Mouse (Mus musculus): ENCODE data around the gene Rab11fip4. TPM values are rescaled to one million over a fixed set of nuclear protein-coding genes. Genes with fewer than 3 reads are reported as not detected.

Rab11fip4 gene
- polyA plus RNA-seq (2014; fragmentation: Nextera tagmentation; extraction: Ambion mirVana), result 2.2 and 2.9 TPM in 2 replicates

GRCm38 (mm10) chr11:79590664-79591590, at the start of gene Rab11fip4:
Gene Rab11fip4 (plus strand): TSS chr11:79591212.
- DNase-seq (ENCODE audit: low spot score) (no peak), ATAC-seq (replicated peaks; ENCODE audit: low FRiP score) (no peak)
- Histone ChIP-seq H3K27ac (ENCODE audit: low read depth, low read length) (no peak within 1 kb of the TSS), H3K27me3 (replicated peaks; ENCODE audit: control insufficient read depth, insufficient read depth, low read length) (peaks cover 55% of the 10 kb centered on the region), H3K9ac (ENCODE audit: low read depth, low read length) (no peak within 1 kb of the TSS), H3K4me2 (peak within 1 kb of the TSS; percentile 79), H3K4me3 (ENCODE audit: low read depth, low read length) (peak within 1 kb of the TSS; percentile 57), H3K4me1 (replicated peaks; ENCODE audit: control insufficient read depth, insufficient read depth, low read length) (no peaks in the 10 kb centered on the region), H3K36me3 (ENCODE audit: control insufficient read depth, insufficient read depth, low read length) (no peaks in the 10 kb centered on the region), H3K9me3 (ENCODE audit: control insufficient read depth, low read length) (no peaks in the 10 kb centered on the region)
- 2% methylated on average over 72 of the region's 98 CpGs for WGBS

- Histone ChIP-seq H3K27ac (ENCODE audit: low read depth, low read length) (no peak overlapping the region), H3K4me2 (no peak overlapping the region), H3K4me1 (replicated peaks; ENCODE audit: control insufficient read depth, insufficient read depth, low read length) (no peaks in the 10 kb centered on the region; the same call in 1 of the 2 replicates), H3K9ac (ENCODE audit: low read depth, low read length) (no peak overlapping the region), H3K27me3 (replicated peaks; ENCODE audit: control insufficient read depth, insufficient read depth, low read length) (no peaks in the 10 kb centered on the region), H3K4me3 (ENCODE audit: low read depth, low read length) (no peak overlapping the region), H3K9me3 (ENCODE audit: control insufficient read depth, low read length) (no peaks in the 10 kb centered on the region), H3K36me3 (ENCODE audit: control insufficient read depth, insufficient read depth, low read length) (peaks cover 17% of the 10 kb centered on the region)
- ATAC-seq (replicated peaks; ENCODE audit: low FRiP score) (no peak; the same call in 1 of the 2 replicates), DNase-seq (ENCODE audit: low spot score) (no peak)
- WGBS, result 20% methylated on average over 1 of the region's 1 CpGs
Measured at GRCm38 (mm10) chr11:79552622-79553021, 38.4 kb upstream of the Rab11fip4 start.

- 84% methylated on average over 4 of the region's 4 CpGs for WGBS
Measured at GRCm38 (mm10) chr11:79560536-79560935, 30.5 kb upstream of the Rab11fip4 start.

GRCm38 (mm10) chr11:79563493-79563892, 27.5 kb upstream of the Rab11fip4 start:
- no peaks in the 10 kb centered on the region for H3K27me3 ChIP-seq (replicated peaks; ENCODE audit: control insufficient read depth, insufficient read depth, low read length)
- H3K4me2 ChIP-seq, result no peak overlapping the region
- no peak overlapping the region for H3K9ac ChIP-seq (ENCODE audit: low read depth, low read length)
- H3K9me3 ChIP-seq (ENCODE audit: control insufficient read depth, low read length), result no peaks in the 10 kb centered on the region
- ATAC-seq (replicated peaks; ENCODE audit: low FRiP score) (no peak), DNase-seq (ENCODE audit: low spot score) (no peak)
- H3K36me3 ChIP-seq (ENCODE audit: control insufficient read depth, insufficient read depth, low read length), result peaks cover 14% of the 10 kb centered on the region
- no peaks in the 10 kb centered on the region for H3K4me1 ChIP-seq (replicated peaks; ENCODE audit: control insufficient read depth, insufficient read depth, low read length)
- H3K4me3 ChIP-seq (ENCODE audit: low read depth, low read length), result no peak overlapping the region
- WGBS, result 92% methylated on average over 7 of the region's 7 CpGs
- H3K27ac ChIP-seq (ENCODE audit: low read depth, low read length), result no peak overlapping the region

More at GRCm38 (mm10) chr11:79560536-79560935, 30.5 kb upstream of the Rab11fip4 start:
- ATAC-seq (replicated peaks; ENCODE audit: low FRiP score), result no peak
- Histone ChIP-seq H3K36me3 (ENCODE audit: control insufficient read depth, insufficient read depth, low read length) (peaks cover 3% of the 10 kb centered on the region), H3K4me1 (replicated peaks; ENCODE audit: control insufficient read depth, insufficient read depth, low read length) (no peaks in the 10 kb centered on the region), H3K9me3 (ENCODE audit: control insufficient read depth, low read length) (no peaks in the 10 kb centered on the region), H3K4me3 (ENCODE audit: low read depth, low read length) (no peak overlapping the region), H3K4me2 (no peak overlapping the region), H3K27ac (ENCODE audit: low read depth, low read length) (no peak overlapping the region), H3K27me3 (replicated peaks; ENCODE audit: control insufficient read depth, insufficient read depth, low read length) (no peaks in the 10 kb centered on the region), H3K9ac (ENCODE audit: low read depth, low read length) (no peak overlapping the region)
- DNase-seq (ENCODE audit: low spot score), result no peak

- ATAC-seq (replicated peaks; ENCODE audit: low FRiP score) (no peak), DNase-seq (ENCODE audit: low spot score) (no peak)
- 65% methylated on average over 1 of the region's 1 CpGs for WGBS
- Histone ChIP-seq H3K27ac (ENCODE audit: low read depth, low read length) (no peak overlapping the region), H3K4me3 (ENCODE audit: low read depth, low read length) (no peak overlapping the region), H3K9me3 (ENCODE audit: control insufficient read depth, low read length) (no peaks in the 10 kb centered on the region), H3K4me2 (no peak overlapping the region), H3K36me3 (ENCODE audit: control insufficient read depth, insufficient read depth, low read length) (peaks cover 17% of the 10 kb centered on the region), H3K4me1 (replicated peaks; ENCODE audit: control insufficient read depth, insufficient read depth, low read length) (no peaks in the 10 kb centered on the region), H3K27me3 (replicated peaks; ENCODE audit: control insufficient read depth, insufficient read depth, low read length) (no peaks in the 10 kb centered on the region), H3K9ac (ENCODE audit: low read depth, low read length) (no peak overlapping the region)
Measured at GRCm38 (mm10) chr11:79566947-79567346, 24.1 kb upstream of the Rab11fip4 start.

- peaks cover 17% of the 10 kb centered on the region for H3K36me3 ChIP-seq (ENCODE audit: control insufficient read depth, insufficient read depth, low read length)
- no peak for ATAC-seq (replicated peaks; ENCODE audit: low FRiP score)
Measured at GRCm38 (mm10) chr11:79568197-79568911, 22.7 kb upstream of the Rab11fip4 start.

GRCm38 (mm10) chr11:79570319-79570718, 20.7 kb upstream of the Rab11fip4 start:
- no peaks in the 10 kb centered on the region for H3K9me3 ChIP-seq (ENCODE audit: control insufficient read depth, low read length)
- H3K27me3 ChIP-seq (replicated peaks; ENCODE audit: control insufficient read depth, insufficient read depth, low read length), result no peaks in the 10 kb centered on the region
- DNase-seq (ENCODE audit: low spot score) (no peak), ATAC-seq (replicated peaks; ENCODE audit: low FRiP score) (no peak)
- no peak overlapping the region for H3K4me3 ChIP-seq (ENCODE audit: low read depth, low read length)
- no peak overlapping the region for H3K4me2 ChIP-seq
- 88% methylated on average over 2 of the region's 2 CpGs for WGBS
- no peak overlapping the region for H3K27ac ChIP-seq (ENCODE audit: low read depth, low read length)
- H3K4me1 ChIP-seq (replicated peaks; ENCODE audit: control insufficient read depth, insufficient read depth, low read length), result no peaks in the 10 kb centered on the region
- H3K9ac ChIP-seq (ENCODE audit: low read depth, low read length), result no peak overlapping the region
- H3K36me3 ChIP-seq (ENCODE audit: control insufficient read depth, insufficient read depth, low read length), result peaks cover 15% of the 10 kb centered on the region

More at GRCm38 (mm10) chr11:79568197-79568911, 22.7 kb upstream of the Rab11fip4 start:
- 90% methylated on average over 11 of the region's 11 CpGs for WGBS
- no peak overlapping the region for H3K4me3 ChIP-seq (ENCODE audit: low read depth, low read length)
- no peak overlapping the region for H3K27ac ChIP-seq (ENCODE audit: low read depth, low read length)
- no peaks in the 10 kb centered on the region for H3K27me3 ChIP-seq (replicated peaks; ENCODE audit: control insufficient read depth, insufficient read depth, low read length)
- no peaks in the 10 kb centered on the region for H3K4me1 ChIP-seq (replicated peaks; ENCODE audit: control insufficient read depth, insufficient read depth, low read length)
- H3K4me2 ChIP-seq, result no peak overlapping the region
- no peak for DNase-seq (ENCODE audit: low spot score)
- no peaks in the 10 kb centered on the region for H3K9me3 ChIP-seq (ENCODE audit: control insufficient read depth, low read length)
- H3K9ac ChIP-seq (ENCODE audit: low read depth, low read length), result no peak overlapping the region

GRCm38 (mm10) chr11:79573836-79574235, 17.2 kb upstream of the Rab11fip4 start:
- H3K9ac ChIP-seq (ENCODE audit: low read depth, low read length), result no peak overlapping the region

More at GRCm38 (mm10) chr11:79573836-79574235, 17.2 kb upstream of the Rab11fip4 start:
- Histone ChIP-seq H3K27ac (ENCODE audit: low read depth, low read length) (no peak overlapping the region), H3K4me3 (ENCODE audit: low read depth, low read length) (no peak overlapping the region), H3K9me3 (ENCODE audit: control insufficient read depth, low read length) (no peaks in the 10 kb centered on the region), H3K36me3 (ENCODE audit: control insufficient read depth, insufficient read depth, low read length) (0 out of 2 replicates have a peak, but pooled peaks cover 3% of the 10 kb centered on the region), H3K27me3 (replicated peaks; ENCODE audit: control insufficient read depth, insufficient read depth, low read length) (no peaks in the 10 kb centered on the region), H3K4me1 (replicated peaks; ENCODE audit: control insufficient read depth, insufficient read depth, low read length) (no peaks in the 10 kb centered on the region), H3K4me2 (no peak overlapping the region)
- ATAC-seq (replicated peaks; ENCODE audit: low FRiP score), result no peak
- no peak for DNase-seq (ENCODE audit: low spot score)
- 81% methylated on average over 3 of the region's 3 CpGs for WGBS

Measured in liver, embryonic 11.5 days (tissue).